Mouse (Mus musculus): ENCODE results near the gene Phrf1.

DNA sequence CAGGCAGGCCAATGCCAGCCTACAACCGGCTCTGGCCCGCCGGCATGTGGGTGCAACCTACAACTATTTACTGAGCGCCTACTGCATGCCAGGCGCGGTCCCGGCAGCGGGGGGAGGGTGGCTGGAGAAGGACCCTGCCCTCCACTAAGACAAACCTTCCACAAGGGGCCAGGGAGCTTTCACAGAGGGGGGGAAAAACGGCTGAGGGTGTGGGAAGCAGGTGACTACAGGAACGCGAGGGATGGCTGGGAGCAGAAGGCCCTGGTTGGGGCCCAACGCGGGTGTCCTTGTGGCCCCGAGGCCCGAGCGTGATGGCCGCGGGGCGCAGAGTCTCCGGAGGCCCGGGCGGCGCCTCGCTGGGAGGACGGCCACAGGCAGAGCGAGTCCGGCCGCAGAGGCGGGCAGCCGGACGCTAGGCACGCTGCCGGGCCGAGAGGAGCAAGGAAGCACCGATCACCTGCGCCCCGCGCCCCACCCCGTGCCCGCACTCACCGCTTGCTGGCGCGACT, 35.2 kb upstream of the Phrf1 start:
- TF ChIP-seq CTCF (conservative IDR thresholded peaks at IDR 0.05; ENCODE audit: low read length): no peak
- TF ChIP-seq NANOG (IDR thresholded peaks at IDR 0.05; ENCODE audit: borderline replicate concordance, low read length): no peak

Data from E14TG2a.4 (cell line).